Mouse (Mus musculus) CH12.LX (cell line): ENCODE data around the gene Ctbp2. TPM values are rescaled to one million over a fixed set of nuclear protein-coding genes. Genes with fewer than 3 reads are reported as not detected.
A peak's percentile ranks its signal among the peaks of the same experiment; 100 is the strongest.

Experiments used
- DNase-seq: peaks from one replicate; pipeline ENCODE4 v3.0.0-alpha.2; 2013; ENCODE audit errors: extremely low read depth
- H3K27ac ChIP-seq: 2 replicates; pipeline ENCODE4 v1.5.1; 2012; ENCODE audit warnings: low read depth, mild to moderate bottlenecking, control low read depth, moderate library complexity; ENCODE audit not compliant: insufficient read depth
- H3K27me3 ChIP-seq: replicated peaks from 2 replicates; pipeline ENCODE3; 2012; ENCODE audit warnings: inconsistent platforms
- H3K36me3 ChIP-seq, 2 experiments: replicated peaks in 1 of 2; 2 replicates each; pipeline versions ENCODE3 to v1.6.1; 2012; ENCODE audit warnings: inconsistent platforms in 1 of 2, low read length in 1 of 2, mild to moderate bottlenecking in 1 of 2, mixed read lengths in 1 of 2, moderate library complexity in 1 of 2; ENCODE audit not compliant: control insufficient read depth in 1 of 2, insufficient read depth in 1 of 2
- H3K4me1 ChIP-seq, 2 experiments: 2 replicates each; pipeline ENCODE4 v1.6.1; 2012; ENCODE audit warnings: inconsistent platforms in 1 of 2, moderate library complexity in 1 of 2; ENCODE audit not compliant: insufficient read depth in 2 of 2, control insufficient read depth in 1 of 2
- H3K4me2 ChIP-seq: 2 replicates; pipeline ENCODE4 v1.6.1; 2012; ENCODE audit warnings: low read depth, mild to moderate bottlenecking, control low read depth; ENCODE audit not compliant: poor library complexity, insufficient read depth, severe bottlenecking
- H3K4me3 ChIP-seq, 3 experiments: fragments of 150-350 bp in 1 of 3; sonication (generic) in 1 of 3; replicated peaks in 1 of 3; 2 replicates each; pipeline versions ENCODE3 to v1.5.1; 2011 to 2012; ENCODE audit warnings: low read depth in 2 of 3, low read length in 2 of 3, mild to moderate bottlenecking in 2 of 3, moderate library complexity in 2 of 3, control low read depth in 1 of 3, improper control_type of control experiment in 1 of 3, inconsistent platforms in 1 of 3, mixed read lengths in 1 of 3; ENCODE audit not compliant: poor library complexity in 1 of 3
- H3K79me2 ChIP-seq: replicated peaks from 2 replicates; pipeline ENCODE4 v1.6.1; 2012; ENCODE audit warnings: mild to moderate bottlenecking, moderate library complexity; ENCODE audit not compliant: control insufficient read depth, poor library complexity, insufficient read depth, severe bottlenecking; ENCODE audit errors: extremely low read depth
- H3K9ac ChIP-seq: 2 replicates; pipeline ENCODE4 v1.6.1; 2012; ENCODE audit warnings: low read depth, mild to moderate bottlenecking, control low read depth, moderate library complexity; ENCODE audit not compliant: insufficient read depth
- H3K9me3 ChIP-seq: replicated peaks from 2 replicates; pipeline ENCODE3; 2012; ENCODE audit warnings: low read length, inconsistent platforms, mixed read lengths
- BHLHE40 ChIP-seq: IDR thresholded peaks from 2 replicates; pipeline ENCODE4 v1.6.1; 2011; ENCODE audit warnings: mild to moderate bottlenecking, low read depth, low read length, improper control_type of control experiment
- CHD2 ChIP-seq: IDR thresholded peaks from 2 replicates; pipeline ENCODE4 v1.6.1; 2011; ENCODE audit warnings: low read length, improper control_type of control experiment
- CTCF ChIP-seq, 2 experiments: IDR thresholded peaks in 1 of 2; conservative IDR thresholded peaks in 1 of 2; 2 replicates each; pipeline ENCODE4 v1.5.1; 2011 to 2012; ENCODE audit warnings: low read depth in 2 of 2, low read length in 2 of 2, improper control_type of control experiment in 1 of 2, inconsistent platforms in 1 of 2, mild to moderate bottlenecking in 1 of 2, moderate library complexity in 1 of 2
- ELF1 ChIP-seq: IDR thresholded peaks from 2 replicates; pipeline ENCODE4 v1.6.1; 2014; ENCODE audit warnings: low read depth, mild to moderate bottlenecking, inconsistent platforms, low read length, improper control_type of control experiment
- EP300 ChIP-seq: IDR thresholded peaks from 2 replicates; pipeline ENCODE4 v1.6.1; 2011; ENCODE audit warnings: low read length, improper control_type of control experiment
- ETS1 ChIP-seq: conservative IDR thresholded peaks from 2 replicates; pipeline ENCODE4 v1.6.1; 2012; ENCODE audit warnings: low read depth, mild to moderate bottlenecking, inconsistent platforms, low read length, improper control_type of control experiment, moderate library complexity
- GABPA ChIP-seq: IDR thresholded peaks from 2 replicates; pipeline ENCODE4 v1.6.1; 2012; ENCODE audit warnings: low read depth, low read length, improper control_type of control experiment, inconsistent platforms; ENCODE audit not compliant: insufficient replicate concordance
- HCFC1 ChIP-seq: IDR thresholded peaks from 2 replicates; pipeline ENCODE4 v1.6.1; 2012; ENCODE audit warnings: low read depth, mild to moderate bottlenecking, inconsistent platforms, low read length, improper control_type of control experiment
- IRF4 ChIP-seq: IDR thresholded peaks from 2 replicates; pipeline ENCODE4 v1.6.1; 2014; ENCODE audit warnings: low read depth, mild to moderate bottlenecking, inconsistent platforms, low read length, improper control_type of control experiment
- JUN ChIP-seq: IDR thresholded peaks from 2 replicates; pipeline ENCODE4 v1.6.1; 2011; ENCODE audit warnings: low read depth, mild to moderate bottlenecking, low read length, improper control_type of control experiment, moderate library complexity; ENCODE audit not compliant: insufficient read depth
- JUND ChIP-seq: conservative IDR thresholded peaks from 2 replicates; pipeline ENCODE4 v1.6.1; 2011; ENCODE audit warnings: low read depth, low read length, improper control_type of control experiment
- KAT2A ChIP-seq: IDR thresholded peaks from 2 replicates; pipeline ENCODE4 v1.6.1; 2012; ENCODE audit warnings: low read length, improper control_type of control experiment, inconsistent platforms; ENCODE audit not compliant: insufficient replicate concordance
- MAFK ChIP-seq: IDR thresholded peaks from 2 replicates; pipeline ENCODE4 v1.6.1; 2011; ENCODE audit warnings: low read length, improper control_type of control experiment; ENCODE audit not compliant: insufficient replicate concordance
- MAX ChIP-seq: IDR thresholded peaks from 2 replicates; pipeline ENCODE4 v1.6.1; 2011; ENCODE audit warnings: low read length, improper control_type of control experiment
- MAZ ChIP-seq: IDR thresholded peaks from 2 replicates; pipeline ENCODE4 v1.6.1; 2012; ENCODE audit warnings: low read depth, mild to moderate bottlenecking, inconsistent platforms, low read length, improper control_type of control experiment, moderate library complexity
- MEF2A ChIP-seq: IDR thresholded peaks from 2 replicates; pipeline ENCODE4 v1.6.1; 2014; ENCODE audit warnings: low read depth, mild to moderate bottlenecking, inconsistent platforms, low read length, improper control_type of control experiment, borderline replicate concordance
- MXI1 ChIP-seq: IDR thresholded peaks from 2 replicates; pipeline ENCODE4 v1.6.1; 2011; ENCODE audit warnings: mild to moderate bottlenecking, low read depth, low read length, improper control_type of control experiment
- MYC ChIP-seq: IDR thresholded peaks from 2 replicates; pipeline ENCODE4 v1.6.1; 2011; ENCODE audit warnings: low read depth, mild to moderate bottlenecking, improper control_type of control experiment, low read length
- NELFE ChIP-seq: IDR thresholded peaks from 2 replicates; pipeline ENCODE4 v1.6.1; 2011; ENCODE audit warnings: low read depth, low read length, improper control_type of control experiment
- NRF1 ChIP-seq: IDR thresholded peaks from 2 replicates; pipeline ENCODE4 v1.6.1; 2014; ENCODE audit warnings: low read depth, mild to moderate bottlenecking, inconsistent platforms, low read length, improper control_type of control experiment, moderate library complexity
- PAX5 ChIP-seq: IDR thresholded peaks from 2 replicates; pipeline ENCODE4 v1.6.1; 2012; ENCODE audit warnings: low read length, inconsistent platforms, mixed read lengths
- POLR2AphosphoS2 ChIP-seq: IDR thresholded peaks from 2 replicates; pipeline ENCODE4 v1.6.1; 2011; ENCODE audit warnings: low read depth, low read length, improper control_type of control experiment
- RAD21 ChIP-seq: IDR thresholded peaks from 2 replicates; pipeline ENCODE4 v1.6.1; 2011; ENCODE audit warnings: low read depth, mild to moderate bottlenecking, low read length, improper control_type of control experiment, moderate library complexity
- RCOR1 ChIP-seq: conservative IDR thresholded peaks from 2 replicates; pipeline ENCODE4 v1.6.1; 2012; ENCODE audit warnings: low read depth, mild to moderate bottlenecking, inconsistent platforms, low read length, improper control_type of control experiment
- SMC3 ChIP-seq: IDR thresholded peaks from 2 replicates; pipeline ENCODE4 v1.6.1; 2011; ENCODE audit warnings: low read depth, low read length, improper control_type of control experiment
- TBP ChIP-seq: conservative IDR thresholded peaks from 2 replicates; pipeline ENCODE4 v1.6.1; 2011; ENCODE audit warnings: low read depth, low read length, improper control_type of control experiment
- UBTF ChIP-seq: IDR thresholded peaks from 2 replicates; pipeline ENCODE4 v1.6.1; 2012; ENCODE audit warnings: low read depth, mild to moderate bottlenecking, inconsistent platforms, low read length, improper control_type of control experiment, moderate library complexity
- USF1 ChIP-seq: IDR thresholded peaks from 2 replicates; pipeline ENCODE4 v1.6.1; 2014; ENCODE audit warnings: low read depth, mild to moderate bottlenecking, inconsistent platforms, low read length, improper control_type of control experiment
- USF2 ChIP-seq: conservative IDR thresholded peaks from 2 replicates; pipeline ENCODE4 v1.6.1; 2011; ENCODE audit warnings: low read depth, low read length, improper control_type of control experiment
- ZC3H11A ChIP-seq: IDR thresholded peaks from 2 replicates; pipeline ENCODE4 v1.6.1; 2012; ENCODE audit warnings: low read depth, mild to moderate bottlenecking, inconsistent platforms, low read length, improper control_type of control experiment
- ZMIZ1 ChIP-seq: IDR thresholded peaks from 2 replicates; pipeline ENCODE4 v1.6.1; 2012; ENCODE audit warnings: low read depth, mild to moderate bottlenecking, inconsistent platforms, low read length, improper control_type of control experiment
- ZNF384 ChIP-seq: IDR thresholded peaks from 2 replicates; pipeline ENCODE4 v1.6.1; 2012; ENCODE audit warnings: low read depth, low read length, improper control_type of control experiment, inconsistent platforms
- dilution Hi-C: fragments of 300-500 bp; cut with MboI; formaldehyde crosslinking; loops from 2 replicates; pipeline ENCODE4 v1.14.3; 2020; ENCODE audit warnings: low sequenced_read_pairs; ENCODE audit not compliant: extremely low pct_unique_long_range_greater_than_20kb, extremely low pct_ligation_motif_present
- in situ Hi-C: fragments of 300-500 bp; cut with MboI; formaldehyde crosslinking; loops from 3 replicates; pipeline ENCODE4 v1.14.3; 2019; ENCODE audit warnings: low sequenced_read_pairs, low pct_ligation_motif_present, low pct_unique_long_range_greater_than_20kb, mixed read lengths
- polyA plus RNA-seq: library from polyadenylated mRNA; unstranded; fragments of >175 nt; gene quantifications from 2 replicates; pipeline ENCODE4 v1.2.1, GENCODE M21; 2012; ENCODE audit warnings: low read depth; ENCODE audit not compliant: insufficient read length
- total RNA-seq, 2 experiments: library from RNA; depleted of rRNA; stranded (reverse); fragments of 300-350 nt in 1 of 2; fragments of >200 nt in 1 of 2; gene quantifications; 2 replicates each; pipeline ENCODE4 v1.2.3; 2012 to 2014

Ctbp2 gene
- total and polyA plus RNA-seq, 3 experiments = 0.59 to 1.1 (median 0.68) TPM

DNA sequence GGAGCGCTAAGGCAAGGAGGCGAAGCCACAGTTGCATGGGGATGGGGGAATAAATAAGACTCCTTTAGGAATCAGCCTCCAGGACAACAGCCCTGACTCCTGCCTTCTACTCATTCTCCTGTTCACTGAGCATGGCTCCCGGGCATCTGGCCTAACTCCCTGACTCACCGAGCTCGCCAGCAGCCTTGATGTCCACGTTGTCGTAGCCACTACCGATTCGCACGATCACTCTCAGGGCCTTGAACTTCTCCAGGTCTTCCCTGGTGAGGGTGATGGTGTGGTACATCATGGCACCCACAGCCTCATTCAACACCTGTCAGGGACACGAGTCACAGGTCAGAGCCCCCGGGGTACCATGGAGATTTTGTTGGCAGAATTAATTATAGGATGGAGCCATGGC is 125.5 kb downstream of the Ctbp2 start:
- in situ Hi-C loops = loop anchor here (10.0 kb wide), 1 partner anchor 64 kb away; the partner anchor contains the start of gene Zranb1

DNA sequence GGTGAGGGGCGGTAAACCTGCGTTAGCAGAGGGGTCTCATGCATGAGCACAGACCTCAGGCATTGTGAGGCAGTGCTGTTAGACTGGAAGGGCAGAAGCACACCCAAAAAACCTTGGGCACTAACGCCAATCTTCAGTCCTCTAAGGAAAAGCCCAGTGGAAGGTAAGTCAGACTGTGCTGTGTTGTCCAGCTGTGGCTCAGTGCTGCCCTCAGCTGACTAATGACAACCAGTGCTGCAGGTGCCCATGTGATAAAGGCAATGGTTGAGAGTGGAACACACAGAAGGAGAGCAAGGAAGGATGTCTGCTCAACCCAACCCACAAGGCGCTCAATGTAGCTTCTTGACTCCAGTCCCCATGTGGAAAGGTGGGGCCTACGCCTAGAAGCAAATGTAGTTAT is 127.8 kb downstream of the Ctbp2 start:
- Histone ChIP-seq H3K4me2 (no peak overlapping the region), H3K79me2 (no peaks in the 10 kb centered on the region), H3K9me3 (no peaks in the 10 kb centered on the region), H3K9ac (no peak overlapping the region), H3K4me3 (no peak overlapping the region), H3K27ac (no peak overlapping the region), H3K4me1 (peaks cover 0 to 4% of the 10 kb centered on the region in 2 experiments; a peak in 2 of 4 replicates), H3K36me3 (peaks cover 9 to 95% of the 10 kb centered on the region in 2 experiments), H3K27me3 (no peaks in the 10 kb centered on the region)
- in situ Hi-C loops = loop anchor here (10.0 kb wide), 1 partner anchor 62 kb away; the partner anchor contains the start of gene Zranb1
- DNase-seq = peak; percentile 33
- dilution Hi-C loops = no loop called here
- TF ChIP-seq UBTF (no peak), ETS1 (no peak), CHD2 (no peak), EP300 (no peak), ZC3H11A (0 out of 2 replicates have a peak, but pooled peaks have one; percentile 5), IRF4 (peak; percentile 15; the same call in 1 of the 2 replicates), ELF1 (no peak), KAT2A (no peak), JUND (no peak), MAX (peak; percentile 15; the same call in 1 of the 2 replicates), POLR2AphosphoS2 (no peak), GABPA (no peak), SMC3 (peak; percentile 76), PAX5 (no peak), JUN (no peak), RAD21 (peak; percentile 57), RCOR1 (no peak), ZNF384 (no peak), NELFE (no peak), NRF1 (no peak), MAFK (no peak), CTCF (conservative IDR thresholded peaks at IDR 0.05 in 1 of 2, IDR thresholded peaks at IDR 0.05 in 1 of 2; ENCODE audit: low read depth in 2 of 2, low read length in 2 of 2) (peak; percentile 21 to 76; a peak in 2 of 4 replicates), MXI1 (no peak), USF1 (no peak), BHLHE40 (no peak), MAZ (no peak), MYC (no peak), USF2 (no peak), HCFC1 (no peak)

More for the DNA sequence above, 125.5 kb downstream of the Ctbp2 start:
- no peak overlapping the region for H3K4me2 ChIP-seq
- no peak overlapping the region for H3K9ac ChIP-seq
- no peaks in the 10 kb centered on the region for H3K79me2 ChIP-seq
- no peak for TF ChIP-seq KAT2A
- TF ChIP-seq PAX5 = no peak
- no peak for TF ChIP-seq MEF2A
- no peak for TF ChIP-seq ZMIZ1
- TF ChIP-seq MAFK = no peak
- no peak for TF ChIP-seq IRF4
- no peak for TF ChIP-seq ZNF384
- TF ChIP-seq MXI1 = no peak
- no peak for TF ChIP-seq MAX
- TF ChIP-seq CTCF (conservative IDR thresholded peaks at IDR 0.05 in 1 of 2, IDR thresholded peaks at IDR 0.05 in 1 of 2; ENCODE audit: low read depth in 2 of 2, low read length in 2 of 2) = no peak
- TF ChIP-seq TBP = no peak
- dilution Hi-C loops = no loop called here
- no peaks in the 10 kb centered on the region for H3K9me3 ChIP-seq
- peaks cover 8 to 77% of the 10 kb centered on the region in 2 experiments for H3K36me3 ChIP-seq
- H3K4me3 ChIP-seq = no peak overlapping the region
- no peak for DNase-seq
- H3K27ac ChIP-seq = no peak overlapping the region
- H3K4me1 ChIP-seq = peaks cover 0 to 15% of the 10 kb centered on the region in 2 experiments; a peak in 2 of 4 replicates
- no peaks in the 10 kb centered on the region for H3K27me3 ChIP-seq
